Mouse (Mus musculus) midbrain, embryonic 10.5 days (tissue): ENCODE measurements around the gene Slc4a2. TPM values are rescaled to one million over a fixed set of nuclear protein-coding genes. Genes with fewer than 3 reads are reported as not detected.

ENCODE experiments used
- DNase-seq: peaks from one replicate; pipeline ENCODE4 v3.0.0-alpha.2; 2017; ENCODE audit warnings: low spot score
- H3K27ac ChIP-seq: fragments of 300-500 bp; sonication (generic); replicated peaks from 2 replicates; pipeline ENCODE4 v1.5.1; 2016; ENCODE audit warnings: mild to moderate bottlenecking
- H3K27me3 ChIP-seq: fragments of 300-500 bp; sonication (generic); 2 replicates; pipeline ENCODE4 v1.6.1; 2016; ENCODE audit warnings: low read depth, mild to moderate bottlenecking; ENCODE audit not compliant: poor library complexity, severe bottlenecking
- H3K36me3 ChIP-seq: fragments of 300-500 bp; sonication (generic); 2 replicates; pipeline ENCODE4 v1.6.1; 2016; ENCODE audit warnings: mild to moderate bottlenecking, moderate library complexity
- H3K4me1 ChIP-seq: fragments of 300-500 bp; sonication (generic); 2 replicates; pipeline ENCODE4 v1.6.1; 2016
- H3K4me3 ChIP-seq: fragments of 300-500 bp; sonication (generic); 2 replicates; pipeline ENCODE4 v1.5.1; 2016; ENCODE audit warnings: mild to moderate bottlenecking, moderate library complexity
- H3K9me3 ChIP-seq: fragments of 300-500 bp; sonication (generic); replicated peaks from 2 replicates; pipeline ENCODE4 v1.6.1; 2016; ENCODE audit warnings: mild to moderate bottlenecking
- WGBS: fragments of 180-500 bp; shearing (Covaris S2); methylation state at CpG from one replicate; pipeline ENCODE4 v1.1.7; 2016; 5-methylcytosine and 5-hydroxymethylcytosine counted together
- polyA plus RNA-seq: library from polyadenylated mRNA; unstranded; fragments of >200 nt; fragmentation: Nextera tagmentation; extraction: Ambion mirVana; gene quantifications from 2 replicates; pipeline ENCODE4 v1.2.1, GENCODE M21; 2016

The Slc4a2 gene
- polyA plus RNA-seq, 1 experiment from 2014 or later = 33.3 TPM

- H3K4me1 ChIP-seq = peaks cover 69% of the 10 kb centered on the region
- 16% methylated on average over 21 of the region's 21 CpGs for WGBS
- H3K9me3 ChIP-seq = no peaks in the 10 kb centered on the region
- no peak for DNase-seq
- H3K36me3 ChIP-seq = peaks cover 21% of the 10 kb centered on the region
- H3K27ac ChIP-seq = peak overlapping the region; percentile 88
- peaks cover 26% of the 10 kb centered on the region for H3K27me3 ChIP-seq
- H3K4me3 ChIP-seq = peak overlapping the region; percentile 76
Observed at GRCm38 (mm10) chr5:24424004-24424781, 556 bp downstream of the Slc4a2 start.

GRCm38 (mm10) chr5:24424861-24425411, 1.3 kb downstream of the Slc4a2 start:
- Histone ChIP-seq H3K4me1 (peaks cover 72% of the 10 kb centered on the region), H3K36me3 (peaks cover 21% of the 10 kb centered on the region), H3K4me3 (peak overlapping the region; percentile 76), H3K27me3 (peaks cover 29% of the 10 kb centered on the region), H3K27ac (peak overlapping the region; percentile 88), H3K9me3 (no peaks in the 10 kb centered on the region)
- 1% methylated on average over 53 of the region's 60 CpGs for WGBS
- DNase-seq = peak; percentile 84

- Histone ChIP-seq H3K27ac (peak overlapping the region; percentile 88), H3K27me3 (peaks cover 29% of the 10 kb centered on the region), H3K9me3 (no peaks in the 10 kb centered on the region), H3K36me3 (peaks cover 21% of the 10 kb centered on the region), H3K4me3 (peak overlapping the region; percentile 76), H3K4me1 (peaks cover 72% of the 10 kb centered on the region)
- DNase-seq = no peak
- WGBS = 0% methylated on average over 29 of the region's 30 CpGs
Observed at GRCm38 (mm10) chr5:24425421-24426036, 1.9 kb downstream of the Slc4a2 start.

GRCm38 (mm10) chr5:24426037-24426432, 2.4 kb downstream of the Slc4a2 start:
- Histone ChIP-seq H3K27me3 (peaks cover 29% of the 10 kb centered on the region), H3K27ac (peak overlapping the region; percentile 88), H3K4me3 (peak overlapping the region; percentile 76), H3K36me3 (peaks cover 21% of the 10 kb centered on the region), H3K9me3 (no peaks in the 10 kb centered on the region), H3K4me1 (peaks cover 72% of the 10 kb centered on the region)
- WGBS = 0% methylated on average over 10 of the region's 10 CpGs
- DNase-seq = peak; percentile 53

- Histone ChIP-seq H3K4me3 (peak overlapping the region; percentile 76), H3K27ac (peak overlapping the region; percentile 88), H3K9me3 (no peaks in the 10 kb centered on the region), H3K36me3 (peaks cover 27% of the 10 kb centered on the region), H3K27me3 (peaks cover 29% of the 10 kb centered on the region), H3K4me1 (peaks cover 72% of the 10 kb centered on the region)
- WGBS = 9% methylated on average over 9 of the region's 9 CpGs
- DNase-seq = no peak
Observed at GRCm38 (mm10) chr5:24426556-24427284, 3.1 kb downstream of the Slc4a2 start.

GRCm38 (mm10) chr5:24427285-24427633, 3.6 kb downstream of the Slc4a2 start:
- no peak for DNase-seq
- H3K36me3 ChIP-seq = peaks cover 32% of the 10 kb centered on the region
- H3K9me3 ChIP-seq = no peaks in the 10 kb centered on the region
- WGBS = 12% methylated on average over 12 of the region's 12 CpGs
- H3K27ac ChIP-seq = no peak overlapping the region; the same call in 1 of the 2 replicates
- H3K4me1 ChIP-seq = peaks cover 66% of the 10 kb centered on the region
- H3K27me3 ChIP-seq = peaks cover 29% of the 10 kb centered on the region
- peak overlapping the region; percentile 76 for H3K4me3 ChIP-seq

- Histone ChIP-seq H3K27ac (peak overlapping the region; percentile 65; the same call in 1 of the 2 replicates), H3K4me3 (peak overlapping the region; percentile 76), H3K27me3 (peaks cover 29% of the 10 kb centered on the region), H3K9me3 (no peaks in the 10 kb centered on the region), H3K4me1 (peaks cover 59% of the 10 kb centered on the region), H3K36me3 (peaks cover 40% of the 10 kb centered on the region)
- peak; percentile 42 for DNase-seq
- 4% methylated on average over 15 of the region's 15 CpGs for WGBS
Observed at GRCm38 (mm10) chr5:24427981-24428402, 4.4 kb downstream of the Slc4a2 start.

GRCm38 (mm10) chr5:24428596-24428995, 5.0 kb downstream of the Slc4a2 start:
- no peak for DNase-seq
- Histone ChIP-seq H3K4me3 (peak overlapping the region; percentile 76), H3K27me3 (peaks cover 29% of the 10 kb centered on the region), H3K27ac (peak overlapping the region; percentile 65; the same call in 1 of the 2 replicates), H3K4me1 (peaks cover 58% of the 10 kb centered on the region), H3K36me3 (peaks cover 46% of the 10 kb centered on the region), H3K9me3 (no peaks in the 10 kb centered on the region)
- 9% methylated on average over 9 of the region's 9 CpGs for WGBS

GRCm38 (mm10) chr5:24433993-24434392, 10.4 kb downstream of the Slc4a2 start:
- no peak overlapping the region for H3K27ac ChIP-seq
- no peak for DNase-seq
- H3K36me3 ChIP-seq = peaks cover 96% of the 10 kb centered on the region
- H3K27me3 ChIP-seq = 0 out of 2 replicates have a peak, but pooled peaks cover 3% of the 10 kb centered on the region
- peaks cover 5% of the 10 kb centered on the region for H3K4me1 ChIP-seq
- WGBS = 89% methylated on average over 8 of the region's 8 CpGs
- H3K4me3 ChIP-seq = no peak overlapping the region
- no peaks in the 10 kb centered on the region for H3K9me3 ChIP-seq

GRCm38 (mm10) chr5:24441187-24441586, 17.6 kb downstream of the Slc4a2 start:
- H3K4me3 ChIP-seq = no peak overlapping the region
- H3K27me3 ChIP-seq = no peaks in the 10 kb centered on the region
- no peaks in the 10 kb centered on the region for H3K9me3 ChIP-seq
- DNase-seq = no peak
- WGBS = 97% methylated on average over 8 of the region's 8 CpGs
- no peak overlapping the region for H3K27ac ChIP-seq
- peaks cover 75% of the 10 kb centered on the region for H3K36me3 ChIP-seq
- H3K4me1 ChIP-seq = peaks cover 29% of the 10 kb centered on the region

- Histone ChIP-seq H3K27me3 (no peaks in the 10 kb centered on the region), H3K36me3 (peaks cover 66% of the 10 kb centered on the region), H3K27ac (no peak overlapping the region), H3K4me1 (peaks cover 37% of the 10 kb centered on the region), H3K4me3 (no peak overlapping the region), H3K9me3 (no peaks in the 10 kb centered on the region)
- 94% methylated on average over 9 of the region's 9 CpGs for WGBS
- no peak for DNase-seq
Observed at GRCm38 (mm10) chr5:24442029-24442428, 18.4 kb downstream of the Slc4a2 start.

- 0 out of 2 replicates have a peak, but pooled peaks cover under 1% of the 10 kb centered on the region for H3K27me3 ChIP-seq
- DNase-seq = no peak
- no peaks in the 10 kb centered on the region for H3K9me3 ChIP-seq
- WGBS = 92% methylated on average over 7 of the region's 7 CpGs
- no peak overlapping the region for H3K27ac ChIP-seq
- H3K4me3 ChIP-seq = 0 out of 2 replicates have a peak overlapping the region, but pooled peaks have one; percentile 3
- H3K4me1 ChIP-seq = peaks cover 49% of the 10 kb centered on the region
- peaks cover 58% of the 10 kb centered on the region for H3K36me3 ChIP-seq
Observed at GRCm38 (mm10) chr5:24443204-24443603, 19.6 kb downstream of the Slc4a2 start.
